Mouse (Mus musculus) midbrain, embryonic 13.5 days (tissue): Measurements from ENCODE around the gene Adig. TPM values are rescaled to one million over a fixed set of nuclear protein-coding genes. Genes with fewer than 3 reads are reported as not detected.

ENCODE experiments used
- ATAC-seq: fragments of 200-750 bp; cut with Nextera tagmentation; 2 replicates; pipeline ENCODE4 v1.8.0; 2017; ENCODE audit warnings: mild to moderate bottlenecking, moderate TSS enrichment, moderate library complexity
- H3K27ac ChIP-seq: fragments of 300-500 bp; sonication (generic); 2 replicates; pipeline ENCODE4 v1.5.1; 2015; ENCODE audit warnings: inconsistent platforms, mild to moderate bottlenecking, moderate library complexity
- H3K27me3 ChIP-seq: fragments of 300-500 bp; sonication (generic); 2 replicates; pipeline ENCODE4 v1.6.1; 2015; ENCODE audit warnings: mild to moderate bottlenecking, inconsistent platforms
- H3K36me3 ChIP-seq: fragments of 300-500 bp; sonication (generic); 2 replicates; pipeline ENCODE4 v1.6.1; 2015; ENCODE audit warnings: mild to moderate bottlenecking, inconsistent platforms
- H3K4me1 ChIP-seq: fragments of 300-500 bp; sonication (generic); replicated peaks from 2 replicates; pipeline ENCODE4 v1.6.1; 2015; ENCODE audit warnings: inconsistent platforms
- H3K4me2 ChIP-seq: fragments of 300-500 bp; sonication (generic); replicated peaks from 2 replicates; pipeline ENCODE4 v1.6.1; 2015; ENCODE audit warnings: moderate library complexity, mild to moderate bottlenecking, inconsistent platforms
- H3K4me3 ChIP-seq: fragments of 300-500 bp; sonication (generic); replicated peaks from 2 replicates; pipeline ENCODE4 v1.5.1; 2015; ENCODE audit warnings: mild to moderate bottlenecking, inconsistent platforms
- H3K9ac ChIP-seq: fragments of 300-500 bp; sonication (generic); replicated peaks from 2 replicates; pipeline ENCODE4 v1.6.1; 2015; ENCODE audit warnings: mild to moderate bottlenecking, inconsistent platforms
- H3K9me3 ChIP-seq: fragments of 300-500 bp; sonication (generic); 2 replicates; pipeline ENCODE4 v1.6.1; 2016; ENCODE audit warnings: mild to moderate bottlenecking, inconsistent platforms
- WGBS: fragments of 180-500 bp; shearing (Covaris S2); methylation state at CpG from one replicate; pipeline ENCODE4 v1.1.7; 2015; 5-methylcytosine and 5-hydroxymethylcytosine counted together
- polyA plus RNA-seq: library from polyadenylated mRNA; unstranded; fragments of >200 nt; fragmentation: Nextera tagmentation; extraction: Ambion mirVana; gene quantifications from 2 replicates; pipeline ENCODE4 v1.2.1, GENCODE M21; 2015

Gene Adig
- polyA plus RNA-seq, 1 experiment from 2014 or later = not detected

DNA sequence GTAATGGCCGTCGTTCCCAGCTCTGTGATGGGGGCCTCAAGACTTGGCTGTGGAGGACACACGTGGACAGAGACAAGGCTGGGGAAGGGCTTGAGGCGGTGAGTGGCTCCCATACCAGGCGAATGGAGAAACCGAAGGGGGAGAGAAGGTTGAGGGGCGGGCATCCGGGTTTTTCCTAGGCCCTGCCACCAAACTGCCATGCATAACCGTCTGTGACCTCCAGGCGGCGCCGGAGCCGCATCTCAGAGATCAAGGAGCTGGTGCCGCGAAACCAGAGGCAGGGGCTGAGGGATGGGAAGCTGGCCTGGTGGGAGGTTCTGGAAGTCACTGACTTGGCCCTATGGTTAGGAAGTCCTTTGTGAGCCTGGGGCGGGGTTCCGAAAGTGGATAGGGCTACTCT, 44.3 kb downstream of the Adig start:
- no peaks in the 10 kb centered on the region for H3K9me3 ChIP-seq
- 4% methylated on average over 17 of the region's 17 CpGs for WGBS
- peak; percentile 81 for ATAC-seq

DNA sequence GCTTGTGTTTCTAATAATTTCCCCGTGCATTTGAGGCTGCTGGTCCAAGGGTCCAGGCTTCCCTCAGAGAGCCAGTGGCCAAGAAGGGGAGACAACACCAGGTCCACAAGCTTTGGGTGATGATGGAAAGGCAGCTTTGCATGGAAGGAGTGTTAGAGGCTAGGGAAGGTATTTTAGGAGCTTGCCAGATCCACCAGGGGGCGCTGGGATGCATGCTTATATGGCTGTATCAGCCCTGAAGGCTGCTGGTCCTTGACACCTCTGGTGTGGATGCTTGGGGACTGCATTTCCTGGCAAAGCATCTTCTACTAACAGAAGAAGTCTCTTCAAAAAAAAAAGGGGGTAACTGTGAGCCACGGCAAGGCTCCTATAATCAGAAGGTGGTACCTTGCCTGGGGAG, 47.7 kb downstream of the Adig start:
- peaks cover 46% of the 10 kb centered on the region for H3K27me3 ChIP-seq
- no peak overlapping the region for H3K9ac ChIP-seq
- H3K9me3 ChIP-seq = no peaks in the 10 kb centered on the region
- peak; percentile 51; the same call in 1 of the 2 replicates for ATAC-seq
- H3K36me3 ChIP-seq = no peaks in the 10 kb centered on the region
- no peak overlapping the region for H3K4me2 ChIP-seq
- peaks cover 24% of the 10 kb centered on the region for H3K4me1 ChIP-seq
- H3K27ac ChIP-seq = no peak overlapping the region
- H3K4me3 ChIP-seq = no peak overlapping the region
- 3% methylated on average over 3 of the region's 3 CpGs for WGBS

More for the DNA sequence above, 44.3 kb downstream of the Adig start:
- Histone ChIP-seq H3K4me1 (peaks cover 12% of the 10 kb centered on the region; the same call in 1 of the 2 replicates), H3K4me3 (no peak overlapping the region), H3K27ac (no peak overlapping the region), H3K36me3 (no peaks in the 10 kb centered on the region), H3K27me3 (peaks cover 20% of the 10 kb centered on the region), H3K4me2 (peak overlapping the region; percentile 23; the same call in 1 of the 2 replicates), H3K9ac (peak overlapping the region; percentile 40; the same call in 1 of the 2 replicates)

DNA sequence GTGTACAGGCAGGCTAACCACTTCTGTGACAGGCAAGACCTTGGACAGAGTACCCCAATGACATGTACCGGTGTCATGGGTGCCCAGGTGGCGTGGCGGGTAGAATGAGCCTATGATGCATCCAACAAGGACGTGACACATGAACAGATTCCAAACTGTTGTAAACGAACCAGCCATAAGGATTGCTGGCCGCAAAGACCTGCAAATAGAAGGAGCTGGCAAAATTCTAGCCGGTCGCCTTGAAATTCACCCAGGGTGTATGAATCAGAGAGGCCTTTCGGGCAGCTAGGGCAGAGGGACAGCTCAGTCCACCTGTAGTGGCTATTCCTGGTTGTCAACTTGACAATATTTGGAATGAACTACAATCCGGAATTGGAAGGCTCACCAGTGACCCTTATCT, 52.0 kb downstream of the Adig start:
- Histone ChIP-seq H3K4me1 (peaks cover 38% of the 10 kb centered on the region), H3K36me3 (no peaks in the 10 kb centered on the region), H3K9me3 (no peaks in the 10 kb centered on the region), H3K27ac (no peak overlapping the region), H3K4me2 (no peak overlapping the region), H3K4me3 (no peak overlapping the region), H3K9ac (no peak overlapping the region), H3K27me3 (peaks cover 49% of the 10 kb centered on the region)
- 18% methylated on average over 10 of the region's 10 CpGs for WGBS
- no peak for ATAC-seq

DNA sequence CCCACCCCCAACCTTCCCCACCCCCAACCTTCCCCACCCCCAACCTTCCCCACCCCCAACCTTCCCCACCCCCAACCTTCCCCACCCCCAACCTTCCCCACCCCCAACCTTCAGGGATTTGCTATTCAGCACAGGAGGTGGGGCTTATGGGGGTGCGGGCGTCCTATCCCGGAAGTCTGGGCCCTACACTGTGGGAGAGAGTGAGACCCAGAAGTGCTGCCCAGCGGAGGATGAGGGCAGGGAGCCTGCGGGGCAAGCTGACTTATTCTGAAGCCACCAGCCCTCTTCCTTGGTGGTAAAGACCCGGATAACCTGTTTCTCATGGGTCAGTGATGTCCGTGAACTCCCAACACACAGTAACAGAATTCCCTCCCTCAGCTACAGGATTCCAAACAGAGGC, 52.8 kb downstream of the Adig start:
- 3% methylated on average over 7 of the region's 7 CpGs for WGBS
- Histone ChIP-seq H3K9ac (no peak overlapping the region), H3K4me2 (peak overlapping the region; percentile 54), H3K27ac (no peak overlapping the region), H3K36me3 (no peaks in the 10 kb centered on the region), H3K4me3 (no peak overlapping the region; the same call in 1 of the 2 replicates), H3K4me1 (peaks cover 46% of the 10 kb centered on the region), H3K9me3 (no peaks in the 10 kb centered on the region), H3K27me3 (peaks cover 44% of the 10 kb centered on the region)
- ATAC-seq = no peak

DNA sequence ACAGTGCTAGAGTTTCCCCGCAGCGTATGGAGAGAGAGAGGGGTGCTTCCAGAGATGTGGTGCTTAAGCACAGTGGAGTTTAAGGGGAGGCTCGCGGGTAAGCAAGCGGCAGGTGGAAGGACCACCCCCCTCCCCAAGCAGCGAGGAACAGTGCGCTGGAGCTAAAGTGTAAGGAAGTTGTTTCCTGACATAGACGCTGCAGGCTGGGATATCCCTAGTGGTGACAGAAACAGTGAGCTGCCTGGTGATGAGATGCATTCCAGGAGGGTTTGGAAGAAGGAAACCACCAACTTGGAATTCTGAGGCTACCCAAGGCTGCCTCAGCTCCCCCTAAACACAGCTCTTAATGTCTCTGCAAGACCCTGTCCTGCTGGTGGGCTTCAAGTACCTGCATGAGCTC, 53.4 kb downstream of the Adig start:
- Histone ChIP-seq H3K9me3 (no peaks in the 10 kb centered on the region), H3K4me1 (peaks cover 48% of the 10 kb centered on the region), H3K4me2 (peak overlapping the region; percentile 54), H3K9ac (no peak overlapping the region; the same call in 1 of the 2 replicates), H3K36me3 (no peaks in the 10 kb centered on the region), H3K27ac (peak overlapping the region; percentile 52), H3K27me3 (peaks cover 38% of the 10 kb centered on the region), H3K4me3 (peak overlapping the region; percentile 28)
- peak; percentile 11 for ATAC-seq
- WGBS = 0% methylated on average over 8 of the region's 8 CpGs

DNA sequence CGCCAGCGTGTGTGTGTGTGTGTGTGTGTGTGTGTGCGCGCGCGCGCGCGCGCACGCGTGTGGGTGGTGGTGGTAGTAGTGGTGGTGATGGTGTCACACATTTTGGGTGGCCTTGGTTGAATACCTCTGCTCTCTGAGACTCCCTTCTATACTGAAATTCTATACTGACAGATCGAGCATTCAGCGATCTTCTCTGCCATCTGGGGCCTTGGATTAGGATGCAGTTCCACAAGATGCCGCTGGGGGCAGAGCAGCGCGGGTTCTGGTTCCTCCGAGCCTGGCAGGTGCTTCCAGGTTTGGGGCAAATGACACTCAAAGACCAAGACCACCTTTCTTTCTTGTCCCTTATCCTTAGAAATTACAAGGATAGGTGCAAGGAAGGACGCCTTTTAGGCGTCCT, 53.8 kb downstream of the Adig start:
- H3K27ac ChIP-seq = peak overlapping the region; percentile 61
- no peaks in the 10 kb centered on the region for H3K9me3 ChIP-seq
- no peak overlapping the region for H3K9ac ChIP-seq
- no peaks in the 10 kb centered on the region for H3K36me3 ChIP-seq
- peak overlapping the region; percentile 54 for H3K4me2 ChIP-seq
- H3K4me1 ChIP-seq = peaks cover 49% of the 10 kb centered on the region
- WGBS = 0% methylated on average over 20 of the region's 20 CpGs
- peak; percentile 65 for ATAC-seq
- peak overlapping the region; percentile 28 for H3K4me3 ChIP-seq
- H3K27me3 ChIP-seq = peaks cover 36% of the 10 kb centered on the region

DNA sequence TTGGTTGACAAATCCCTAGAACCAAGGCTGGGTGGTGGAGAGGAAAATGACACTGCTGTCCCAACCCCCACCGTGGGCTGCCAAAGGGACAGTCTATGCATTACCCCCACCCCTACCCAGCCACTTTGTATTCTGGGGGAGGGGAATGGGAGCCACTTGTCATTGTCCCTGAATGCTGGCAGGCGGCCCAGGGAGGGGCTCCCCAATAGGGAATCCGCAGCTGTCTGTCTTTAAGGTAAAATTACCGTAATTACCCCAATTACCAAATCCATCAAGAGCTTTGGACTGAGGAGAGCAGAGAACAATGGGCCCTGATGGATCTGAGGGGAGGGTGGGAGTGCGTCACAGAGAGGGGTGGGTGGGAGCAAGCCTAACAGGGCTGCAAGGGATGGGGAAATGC, 54.3 kb downstream of the Adig start:
- peaks cover 55% of the 10 kb centered on the region for H3K4me1 ChIP-seq
- H3K9ac ChIP-seq = no peak overlapping the region
- H3K9me3 ChIP-seq = no peaks in the 10 kb centered on the region
- peak overlapping the region; percentile 61 for H3K27ac ChIP-seq
- WGBS = 1% methylated on average over 5 of the region's 5 CpGs
- H3K27me3 ChIP-seq = peaks cover 32% of the 10 kb centered on the region
- no peak overlapping the region for H3K4me3 ChIP-seq
- peak; percentile 12 for ATAC-seq
- H3K36me3 ChIP-seq = no peaks in the 10 kb centered on the region
- H3K4me2 ChIP-seq = peak overlapping the region; percentile 54

Other genes with a start within 250 kb of the Adig start
- not detected in 2 replicates for gene Bpi, start 244.5 kb upstream of the Adig start, polyA plus RNA-seq
- 1.4 and 2.1 TPM in 2 replicates for gene Lbp, start 196.1 kb upstream of the Adig start, polyA plus RNA-seq
- gene Snhg11, start 127.0 kb upstream of the Adig start, polyA plus RNA-seq = 241 and 271 TPM in 2 replicates
- gene Ralgapb, start 92.8 kb upstream of the Adig start, polyA plus RNA-seq = 21.4 and 23.0 TPM in 2 replicates
- gene Arhgap40, start 10.2 kb downstream of the Adig start, polyA plus RNA-seq = 0.58 and 0.67 TPM in 2 replicates
- gene Slc32a1, start 108.2 kb downstream of the Adig start, polyA plus RNA-seq = 6.5 and 8.3 TPM in 2 replicates
- gene Actr5, start 122.3 kb downstream of the Adig start, polyA plus RNA-seq = 10.9 and 14.6 TPM in 2 replicates
- gene Ppp1r16b, start 162.8 kb downstream of the Adig start, polyA plus RNA-seq = 8.4 and 8.7 TPM in 2 replicates